Mouse (Mus musculus): ENCODE data around the gene Gid4. TPM values are rescaled to one million over a fixed set of nuclear protein-coding genes. Genes with fewer than 3 reads are reported as not detected.

The Gid4 gene
- polyA plus RNA-seq (2011; ENCODE audit: insufficient read length, low read depth, missing spikeins): 16.2 and 18.0 TPM in 2 replicates

DNA sequence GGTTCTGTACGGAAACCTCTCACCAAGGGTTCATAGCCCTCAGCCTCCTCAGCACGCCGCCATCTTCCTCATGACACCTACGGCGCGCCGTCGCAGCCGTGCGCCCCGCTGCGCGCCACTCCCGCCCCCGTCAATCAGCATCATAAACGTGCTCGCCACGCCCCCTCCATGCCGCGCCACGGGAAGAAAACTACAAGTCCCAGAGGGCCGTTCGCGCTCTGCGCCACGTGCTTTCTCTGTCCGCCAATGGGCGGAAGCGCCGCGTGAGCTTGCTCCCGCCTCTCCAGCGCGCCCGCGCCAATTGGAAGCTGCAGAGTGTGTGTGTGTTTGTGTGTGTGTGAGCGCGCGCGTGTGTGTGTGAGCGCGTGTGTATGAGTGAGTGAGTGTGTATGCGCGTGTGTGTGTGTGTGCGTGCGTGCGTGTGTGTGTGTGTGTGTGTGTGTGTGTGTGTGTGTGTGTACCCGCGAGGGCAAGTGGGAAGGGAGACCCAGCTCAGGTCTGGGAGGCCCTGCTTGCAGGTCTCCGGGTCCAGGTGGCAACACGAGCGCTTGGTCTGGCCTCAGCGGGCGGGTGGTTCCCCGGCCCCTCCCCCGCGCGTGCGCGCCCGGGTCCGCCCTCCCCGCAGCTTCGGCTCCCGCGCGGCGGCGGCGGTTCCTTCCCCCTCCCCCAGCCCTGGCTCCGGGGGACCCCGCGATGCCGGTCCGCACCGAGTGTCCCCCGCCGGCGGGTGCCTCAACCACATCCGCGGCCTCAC is at the start of gene Gid4:
Gene Gid4 (plus strand): TSS at position 183 of the 754 bp plus-strand sequence.
- Histone ChIP-seq H3K4me3 (ENCODE audit: insufficient read depth, low read length) (peak within 1 kb of the TSS; percentile 71), H3K4me1 (ENCODE audit: control insufficient read depth, insufficient read depth, low read length) (peaks cover 5% of the 10 kb centered on the region; the same call in 1 of the 2 replicates), H3K27ac (ENCODE audit: insufficient read depth, low read length) (peak within 1 kb of the TSS; percentile 22)
- peak; percentile 61 for TF ChIP-seq POLR2A (IDR thresholded peaks at IDR 0.05; ENCODE audit: low read depth, low read length)
- no peak for TF ChIP-seq CTCF (IDR thresholded peaks at IDR 0.05; ENCODE audit: borderline replicate concordance, insufficient read depth, low read length)

DNA sequence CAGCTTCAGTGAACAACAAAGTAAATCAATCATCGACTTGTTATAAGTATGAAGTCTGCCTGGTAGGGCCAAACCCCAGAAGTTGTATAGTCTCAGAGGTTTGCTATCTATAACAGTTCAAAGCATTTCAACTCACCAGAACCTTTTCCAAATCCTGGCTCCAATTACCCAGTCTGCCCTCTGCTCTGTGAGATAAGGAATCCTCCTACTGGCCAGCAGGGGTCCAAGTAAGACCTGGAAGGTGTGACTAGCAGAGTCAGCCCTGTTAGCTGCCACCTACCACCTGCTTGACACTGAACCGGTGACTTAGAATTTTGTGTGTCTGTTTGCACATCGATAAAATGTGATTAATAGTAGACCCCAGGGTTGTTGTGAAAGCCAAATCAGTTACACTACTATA is 49.7 kb upstream of the Gid4 start:
- H3K27ac ChIP-seq (ENCODE audit: insufficient read depth, low read length): no peak overlapping the region
- TF ChIP-seq POLR2A (IDR thresholded peaks at IDR 0.05; ENCODE audit: low read depth, low read length) (no peak), CTCF (IDR thresholded peaks at IDR 0.05; ENCODE audit: borderline replicate concordance, insufficient read depth, low read length) (no peak)
- H3K4me1 ChIP-seq (ENCODE audit: control insufficient read depth, insufficient read depth, low read length): 0 out of 2 replicates have a peak, but pooled peaks cover 5% of the 10 kb centered on the region

DNA sequence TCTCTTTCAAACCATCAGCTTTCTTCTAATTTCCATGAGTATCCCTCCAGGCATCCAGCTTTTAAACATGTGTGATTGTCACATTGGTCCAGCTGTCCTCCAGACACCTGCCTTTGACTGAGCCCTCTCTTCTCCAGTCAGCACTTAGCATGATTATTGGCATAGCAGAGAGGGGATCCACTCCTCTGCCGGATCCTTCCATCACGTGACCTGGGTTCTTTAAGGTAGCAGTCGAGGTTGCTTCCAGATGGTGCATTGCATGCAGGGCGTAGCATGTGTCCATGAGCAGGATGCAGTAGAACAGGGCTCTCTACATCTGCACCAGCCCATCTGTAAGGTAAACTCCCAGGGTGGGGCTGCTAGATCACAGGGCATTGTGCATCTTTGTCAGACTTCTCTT is 48.0 kb upstream of the Gid4 start:
- H3K4me3 ChIP-seq (ENCODE audit: insufficient read depth, low read length): no peak overlapping the region

More for the DNA sequence above, 49.7 kb upstream of the Gid4 start:
- H3K4me3 ChIP-seq (ENCODE audit: insufficient read depth, low read length): no peak overlapping the region

DNA sequence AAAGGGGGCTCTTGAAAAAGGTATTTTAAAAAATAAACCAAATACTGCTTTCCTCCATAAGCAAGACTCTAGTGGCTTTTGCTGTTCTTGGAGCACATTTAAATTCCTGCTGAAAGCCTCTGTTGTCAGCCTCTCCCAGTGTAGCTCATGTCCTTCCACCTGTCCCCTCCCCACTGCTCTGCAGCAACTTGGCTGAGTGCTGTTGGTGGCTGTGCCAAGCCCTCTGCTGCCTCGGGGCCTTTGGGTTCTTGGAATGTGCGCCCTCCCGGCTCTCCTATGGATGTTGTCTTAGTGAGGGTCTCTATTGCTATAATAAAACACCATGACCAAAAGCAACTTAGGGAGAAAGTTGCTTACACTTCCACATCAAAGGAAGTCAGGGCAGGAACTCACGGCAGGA is 47.5 kb upstream of the Gid4 start:
- 0 out of 2 replicates have a peak, but pooled peaks cover 5% of the 10 kb centered on the region for H3K4me1 ChIP-seq (ENCODE audit: control insufficient read depth, insufficient read depth, low read length)
- no peak for TF ChIP-seq POLR2A (IDR thresholded peaks at IDR 0.05; ENCODE audit: low read depth, low read length)
- TF ChIP-seq CTCF (IDR thresholded peaks at IDR 0.05; ENCODE audit: borderline replicate concordance, insufficient read depth, low read length): no peak
- H3K27ac ChIP-seq (ENCODE audit: insufficient read depth, low read length): no peak overlapping the region
- H3K4me3 ChIP-seq (ENCODE audit: insufficient read depth, low read length): no peak overlapping the region

More for the DNA sequence above, 48.0 kb upstream of the Gid4 start:
- Histone ChIP-seq H3K27ac (ENCODE audit: insufficient read depth, low read length) (no peak overlapping the region), H3K4me1 (ENCODE audit: control insufficient read depth, insufficient read depth, low read length) (0 out of 2 replicates have a peak, but pooled peaks cover 5% of the 10 kb centered on the region)
- TF ChIP-seq CTCF (IDR thresholded peaks at IDR 0.05; ENCODE audit: borderline replicate concordance, insufficient read depth, low read length) (no peak), POLR2A (IDR thresholded peaks at IDR 0.05; ENCODE audit: low read depth, low read length) (no peak)

DNA sequence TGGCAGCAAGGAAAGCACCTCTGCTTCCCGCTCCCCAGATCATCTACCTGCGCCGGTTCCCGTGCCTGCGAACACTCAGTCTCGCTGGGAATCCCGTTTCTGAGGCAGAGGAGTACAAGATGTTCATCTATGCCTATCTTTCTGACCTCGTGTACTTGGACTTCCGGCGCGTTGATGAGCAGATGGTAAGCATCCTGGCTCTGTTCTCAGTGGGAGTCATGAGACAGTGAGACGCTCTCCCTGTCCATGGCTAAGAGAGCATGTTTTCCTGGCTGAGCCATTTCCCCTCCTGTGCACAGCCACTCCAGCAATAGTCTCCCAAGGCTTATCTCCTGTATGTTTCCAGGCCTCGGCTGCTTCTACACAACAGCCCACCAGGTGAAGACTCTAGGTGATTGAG is 46.5 kb upstream of the Gid4 start:
- Histone ChIP-seq H3K4me1 (ENCODE audit: control insufficient read depth, insufficient read depth, low read length) (0 out of 2 replicates have a peak, but pooled peaks cover 5% of the 10 kb centered on the region), H3K4me3 (ENCODE audit: insufficient read depth, low read length) (no peak overlapping the region), H3K27ac (ENCODE audit: insufficient read depth, low read length) (no peak overlapping the region)
- TF ChIP-seq CTCF (IDR thresholded peaks at IDR 0.05; ENCODE audit: borderline replicate concordance, insufficient read depth, low read length) (no peak), POLR2A (IDR thresholded peaks at IDR 0.05; ENCODE audit: low read depth, low read length) (no peak)

DNA sequence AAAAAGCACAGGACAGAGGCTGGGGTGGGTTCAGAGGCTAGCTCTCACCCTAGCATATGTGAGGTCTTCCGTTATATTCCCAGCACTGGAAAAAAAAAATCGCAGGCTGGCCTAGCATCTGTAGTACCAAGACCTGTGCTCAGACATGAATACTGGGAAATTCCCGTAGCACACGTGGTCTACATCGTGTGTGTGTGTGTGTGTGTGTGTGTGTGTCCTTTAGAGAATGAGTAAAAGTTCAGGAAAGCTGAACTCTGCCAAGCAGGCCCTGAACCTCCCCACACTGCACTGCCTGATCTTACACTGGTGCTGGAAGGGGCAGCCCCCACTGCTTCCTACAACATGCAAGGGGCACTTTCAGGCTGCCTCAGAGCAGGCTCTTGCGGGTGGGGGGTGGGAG is 42.5 kb upstream of the Gid4 start:
- no peak overlapping the region for H3K27ac ChIP-seq (ENCODE audit: insufficient read depth, low read length)
- H3K4me1 ChIP-seq (ENCODE audit: control insufficient read depth, insufficient read depth, low read length): no peaks in the 10 kb centered on the region
- no peak overlapping the region for H3K4me3 ChIP-seq (ENCODE audit: insufficient read depth, low read length)
- TF ChIP-seq CTCF (IDR thresholded peaks at IDR 0.05; ENCODE audit: borderline replicate concordance, insufficient read depth, low read length): no peak
- no peak for TF ChIP-seq POLR2A (IDR thresholded peaks at IDR 0.05; ENCODE audit: low read depth, low read length)

DNA sequence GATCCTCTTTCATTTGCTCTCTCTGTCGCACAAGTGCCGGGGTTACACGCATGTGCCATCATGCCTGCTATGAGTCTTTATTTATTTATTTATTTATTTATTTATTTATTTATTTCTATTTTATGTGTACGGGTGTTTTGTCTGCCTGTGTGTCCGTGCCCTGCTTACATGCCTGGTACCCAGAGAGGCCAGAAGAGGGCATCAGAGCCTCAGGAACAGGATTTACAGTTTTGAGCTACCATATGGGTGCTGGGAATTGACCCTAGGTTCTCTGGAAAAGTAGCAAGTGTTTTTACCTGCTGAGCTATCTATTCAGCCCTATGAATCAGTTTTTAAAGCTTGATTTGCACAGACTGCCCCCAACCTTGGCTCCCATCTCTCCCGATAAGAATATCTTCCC is 33.4 kb upstream of the Gid4 start:
- no peak overlapping the region for H3K27ac ChIP-seq (ENCODE audit: insufficient read depth, low read length)
- H3K4me3 ChIP-seq (ENCODE audit: insufficient read depth, low read length): no peak overlapping the region
- TF ChIP-seq CTCF (IDR thresholded peaks at IDR 0.05; ENCODE audit: borderline replicate concordance, insufficient read depth, low read length) (no peak), POLR2A (IDR thresholded peaks at IDR 0.05; ENCODE audit: low read depth, low read length) (no peak)
- no peaks in the 10 kb centered on the region for H3K4me1 ChIP-seq (ENCODE audit: control insufficient read depth, insufficient read depth, low read length)

DNA sequence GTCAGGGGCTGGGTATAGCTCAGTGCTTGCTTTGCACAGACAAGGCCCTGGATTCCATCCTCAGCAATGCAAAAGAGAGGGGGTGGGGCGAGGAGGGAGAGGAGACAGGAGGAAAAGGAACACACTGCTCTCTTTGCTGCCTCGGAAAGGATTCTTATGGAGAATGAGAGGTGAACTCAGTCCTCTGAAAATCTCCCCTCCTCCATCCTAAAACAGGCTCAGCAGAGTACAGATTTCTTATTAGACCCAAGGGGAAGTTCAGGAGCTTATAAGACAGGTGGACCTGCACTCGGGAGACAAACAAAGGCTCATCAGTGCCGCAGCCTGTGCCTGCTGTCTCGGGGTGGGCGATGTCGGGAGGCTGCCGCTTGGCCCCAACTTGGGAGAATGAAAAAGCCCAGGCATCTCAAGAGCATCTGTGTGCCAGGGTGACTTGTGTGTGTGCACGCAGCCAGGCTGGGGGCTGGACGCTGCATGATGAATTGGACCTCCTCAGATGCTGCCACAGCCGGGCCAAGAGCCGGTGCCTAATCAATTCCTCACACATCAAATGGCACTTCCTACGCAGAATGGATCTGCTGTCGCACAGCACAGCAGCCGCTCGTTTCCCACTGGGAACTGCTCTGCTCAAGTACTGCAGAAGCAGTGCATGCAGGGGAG is 32.1 kb upstream of the Gid4 start:
- H3K4me1 ChIP-seq (ENCODE audit: control insufficient read depth, insufficient read depth, low read length): no peaks in the 10 kb centered on the region
- H3K4me3 ChIP-seq (ENCODE audit: insufficient read depth, low read length): no peak overlapping the region
- no peak overlapping the region for H3K27ac ChIP-seq (ENCODE audit: insufficient read depth, low read length)
- TF ChIP-seq CTCF (IDR thresholded peaks at IDR 0.05; ENCODE audit: borderline replicate concordance, insufficient read depth, low read length) (no peak), POLR2A (IDR thresholded peaks at IDR 0.05; ENCODE audit: low read depth, low read length) (no peak)

DNA sequence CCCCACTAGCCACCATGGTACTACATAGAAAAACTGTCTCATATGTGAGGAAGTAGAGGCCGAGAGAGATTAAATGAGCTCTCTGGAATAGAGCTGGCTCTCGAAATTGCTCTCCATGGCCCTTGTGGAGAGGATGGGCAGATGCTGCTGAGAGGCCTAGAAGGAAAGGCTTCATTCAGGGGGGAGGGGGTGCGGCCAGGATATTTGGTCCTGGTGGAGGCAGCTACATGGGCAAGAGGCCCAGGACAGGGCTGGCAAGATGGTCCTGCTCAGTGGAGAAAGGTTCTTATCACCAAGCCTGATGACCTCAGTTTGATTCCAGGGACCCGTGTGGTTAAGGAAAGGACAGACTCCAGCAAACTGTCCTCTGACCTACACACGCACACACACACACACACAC is 31.0 kb upstream of the Gid4 start:
- TF ChIP-seq POLR2A (IDR thresholded peaks at IDR 0.05; ENCODE audit: low read depth, low read length) (no peak), CTCF (IDR thresholded peaks at IDR 0.05; ENCODE audit: borderline replicate concordance, insufficient read depth, low read length) (no peak)
- H3K4me1 ChIP-seq (ENCODE audit: control insufficient read depth, insufficient read depth, low read length): no peaks in the 10 kb centered on the region
- H3K4me3 ChIP-seq (ENCODE audit: insufficient read depth, low read length): no peak overlapping the region
- no peak overlapping the region for H3K27ac ChIP-seq (ENCODE audit: insufficient read depth, low read length)

DNA sequence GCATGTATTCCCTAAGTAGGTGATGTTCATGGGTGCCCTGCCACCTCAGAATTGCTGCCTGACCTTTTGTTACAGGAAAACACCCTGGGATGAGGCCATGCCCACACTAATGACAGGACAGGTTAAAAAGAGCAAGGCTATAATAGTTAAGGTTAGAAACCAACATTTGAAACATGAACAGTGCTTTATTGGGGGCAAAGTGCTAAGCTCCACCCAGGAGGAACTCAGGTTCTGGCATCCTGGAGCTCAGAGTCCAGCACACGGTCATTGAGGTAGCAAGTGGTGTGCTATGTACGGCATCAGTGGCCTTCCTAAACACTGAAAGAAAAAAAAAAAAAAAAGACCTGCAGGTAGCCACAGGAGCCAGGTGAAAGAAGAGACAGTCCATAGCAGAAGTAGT is 29.0 kb upstream of the Gid4 start:
- H3K4me1 ChIP-seq (ENCODE audit: control insufficient read depth, insufficient read depth, low read length): no peaks in the 10 kb centered on the region
- no peak for TF ChIP-seq CTCF (IDR thresholded peaks at IDR 0.05; ENCODE audit: borderline replicate concordance, insufficient read depth, low read length)
- no peak for TF ChIP-seq POLR2A (IDR thresholded peaks at IDR 0.05; ENCODE audit: low read depth, low read length)
- no peak overlapping the region for H3K4me3 ChIP-seq (ENCODE audit: insufficient read depth, low read length)
- no peak overlapping the region for H3K27ac ChIP-seq (ENCODE audit: insufficient read depth, low read length)
